Mouse (Mus musculus): Measurements from ENCODE around the gene Fam217a. TPM values are rescaled to one million over a fixed set of nuclear protein-coding genes. Genes with fewer than 3 reads are reported as not detected.

The Fam217a gene
- not detected for total RNA-seq (2023)

DNA sequence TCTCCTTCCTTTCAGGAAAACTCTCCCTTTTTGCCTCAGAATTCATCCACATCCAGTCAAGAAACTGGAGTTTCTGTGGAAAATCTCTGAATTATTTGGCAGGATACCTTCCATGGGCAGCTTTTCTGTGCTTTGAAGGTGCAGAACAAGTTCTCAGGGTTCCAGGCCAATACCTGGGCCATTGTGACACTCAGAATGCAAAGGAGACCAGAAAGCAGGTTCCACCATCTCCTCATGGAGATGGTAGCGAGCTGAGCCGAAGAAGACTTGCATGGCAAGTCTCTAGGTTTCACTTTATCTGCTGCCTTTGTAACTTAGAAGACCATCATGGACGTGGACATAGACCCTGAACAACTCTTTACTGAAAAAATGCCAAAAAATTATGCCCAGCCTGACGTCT is at the start of gene Fam217a, which contains the start of gene 4933417A18Rik:
Gene Fam217a, minus strand, starts transcription at position 101 of the 400 bp plus-strand sequence.
Gene 4933417A18Rik, plus strand, starts transcription at position 200 of the 400 bp plus-strand sequence.

DNA sequence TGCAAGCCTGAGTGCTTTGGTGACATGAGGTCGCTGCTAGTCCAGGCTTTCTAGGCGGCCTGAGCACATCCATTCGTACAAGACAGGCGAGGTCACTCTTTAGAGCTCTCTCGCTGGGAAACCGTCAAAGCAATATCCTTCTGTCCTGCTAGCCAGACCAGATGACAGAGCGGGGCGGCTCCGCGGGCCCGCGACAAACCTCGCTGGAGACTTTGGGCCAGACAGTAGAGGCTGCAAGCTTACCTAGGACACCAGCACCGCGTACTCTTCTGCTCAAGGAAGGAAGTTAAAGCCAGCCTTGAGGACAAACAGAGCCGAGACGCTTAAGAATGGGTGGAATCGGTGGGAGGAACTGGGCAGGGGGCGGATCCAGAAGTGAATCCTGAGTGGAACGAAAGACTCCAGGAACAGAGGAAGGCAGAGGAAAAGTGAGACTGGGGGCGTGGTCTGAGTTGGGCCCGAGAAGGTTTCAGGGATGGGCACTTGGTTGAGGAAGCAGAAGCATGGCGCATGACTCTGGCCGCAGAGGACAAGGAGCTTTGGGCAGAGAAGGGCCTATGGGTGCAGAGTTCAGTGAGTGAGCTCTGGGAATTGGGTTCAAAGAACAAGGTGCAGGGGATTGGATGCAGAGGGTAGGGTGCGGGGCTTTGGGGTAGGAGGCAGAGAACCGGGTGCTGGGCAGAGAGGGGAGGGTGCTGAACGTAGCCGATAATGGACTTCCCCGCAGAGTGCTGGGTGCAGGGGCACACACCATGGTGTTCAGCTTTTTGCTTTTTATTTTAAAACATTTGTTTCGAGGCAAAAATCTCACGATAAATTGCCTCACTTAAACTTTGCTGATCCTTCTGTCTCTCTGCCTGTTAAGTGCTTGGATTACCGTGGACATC is 39.6 kb upstream of the Fam217a start, which contains the start of gene Eci3:
Gene Eci3, minus strand, starts transcription at position 300 of the 887 bp plus-strand sequence.

GRCm38 (mm10) chr13:34875166-34875710 is 48.9 kb downstream of the Fam217a start, which contains the start of gene Prpf4b:
TSS of gene Prpf4b (plus strand) at chr13:34875302.

Other genes with a start within 250 kb of the Fam217a start
- gene Fam50b, start 189.5 kb downstream of the Fam217a start, total RNA-seq (2023): not detected
- gene Prpf4b, start 49.0 kb downstream of the Fam217a start, total RNA-seq (2023): 10 to 100 TPM; 57.8 to 61.0 TPM
- gene 4933417A18Rik, start 99 bp upstream of the Fam217a start, total RNA-seq (2023): not detected
- not detected for gene Eci3, start 39.5 kb upstream of the Fam217a start, total RNA-seq (2023)
- gene Eci2, start 102.8 kb upstream of the Fam217a start, total RNA-seq (2023): 10 to 100 TPM; 23.3 to 26.8 TPM